Mouse (Mus musculus): Measurements from ENCODE around the gene Dcxr. TPM values are rescaled to one million over a fixed set of nuclear protein-coding genes. Genes with fewer than 3 reads are reported as not detected.
A peak's percentile ranks its signal among the peaks of the same experiment; 100 is the strongest.
"Not testable (repeated sequence)": the region's sequence is repeated elsewhere in the genome, so short reads cannot be mapped to it uniquely, and the experiment has no call there.

Dcxr gene
- polyA plus RNA-seq (2015; fragmentation: Nextera tagmentation; extraction: Ambion mirVana): 17.9 and 18.3 TPM in 2 replicates

DNA sequence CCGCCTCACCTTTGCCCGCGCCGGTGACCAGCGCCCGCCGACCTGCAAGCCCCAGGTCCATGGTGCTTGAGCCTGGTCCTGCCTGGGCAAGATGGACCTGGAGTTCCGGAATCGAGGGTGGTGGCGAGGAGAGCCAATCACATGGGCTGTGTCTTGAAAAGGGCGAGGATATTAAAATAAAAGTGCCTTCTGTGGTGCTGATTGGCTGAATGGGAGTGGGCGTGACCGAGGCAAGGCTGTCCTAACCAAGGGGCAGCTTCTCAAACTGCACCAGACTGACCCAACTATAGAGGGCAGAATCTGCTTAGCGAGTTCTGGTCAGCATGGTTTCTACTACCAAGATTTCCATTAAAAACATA is at the start of gene Dcxr:
Dcxr (minus strand) TSS at position 113 of the 359 bp plus-strand sequence.
- ATAC-seq (ENCODE audit: insufficient number of reproducible peaks, insufficient read depth, low FRiP score, low TSS enrichment, low read depth): peak; percentile 62

GRCm38 (mm10) chr11:120775774-120776469 is 48.8 kb upstream of the Dcxr start:
- 29% methylated on average over 15 of the region's 15 CpGs for WGBS
- H3K27ac ChIP-seq: no peak overlapping the region
- H3K4me2 ChIP-seq: no peak overlapping the region
- peaks cover 11% of the 10 kb centered on the region for H3K4me1 ChIP-seq
- H3K9me3 ChIP-seq: no peaks in the 10 kb centered on the region
- ATAC-seq (ENCODE audit: insufficient number of reproducible peaks, insufficient read depth, low FRiP score, low TSS enrichment, low read depth): peak; percentile 40; the same call in 1 of the 2 replicates
- H3K27me3 ChIP-seq: no peaks in the 10 kb centered on the region
- H3K9ac ChIP-seq: no peak overlapping the region
- peaks cover 11% of the 10 kb centered on the region for H3K36me3 ChIP-seq
- H3K4me3 ChIP-seq: no peak overlapping the region

More for the DNA sequence above, at the start of gene Dcxr:
- Histone ChIP-seq H3K4me3 (peak within 1 kb of the TSS; percentile 62), H3K36me3 (peaks cover 14% of the 10 kb centered on the region; the same call in 1 of the 2 replicates), H3K9ac (peak within 1 kb of the TSS; percentile 74), H3K4me1 (peaks cover 27% of the 10 kb centered on the region), H3K9me3 (no peaks in the 10 kb centered on the region), H3K27ac (no peak within 1 kb of the TSS), H3K27me3 (no peaks in the 10 kb centered on the region), H3K4me2 (peak within 1 kb of the TSS; percentile 85)
- under 1% methylated on average over 14 of the region's 14 CpGs for WGBS

- no peak overlapping the region for H3K9ac ChIP-seq
- no peak overlapping the region for H3K4me3 ChIP-seq
- WGBS: 81% methylated on average over 7 of the region's 7 CpGs
- no peak for ATAC-seq (ENCODE audit: insufficient number of reproducible peaks, insufficient read depth, low FRiP score, low TSS enrichment, low read depth)
- H3K36me3 ChIP-seq: no peaks in the 10 kb centered on the region
- H3K4me1 ChIP-seq: peaks cover 11% of the 10 kb centered on the region
- H3K27me3 ChIP-seq: no peaks in the 10 kb centered on the region
- H3K4me2 ChIP-seq: no peak overlapping the region
- no peak overlapping the region for H3K27ac ChIP-seq
- no peaks in the 10 kb centered on the region for H3K9me3 ChIP-seq
These were observed 46.5 kb upstream of the Dcxr start for GRCm38 (mm10) chr11:120773463-120774190.

DNA sequence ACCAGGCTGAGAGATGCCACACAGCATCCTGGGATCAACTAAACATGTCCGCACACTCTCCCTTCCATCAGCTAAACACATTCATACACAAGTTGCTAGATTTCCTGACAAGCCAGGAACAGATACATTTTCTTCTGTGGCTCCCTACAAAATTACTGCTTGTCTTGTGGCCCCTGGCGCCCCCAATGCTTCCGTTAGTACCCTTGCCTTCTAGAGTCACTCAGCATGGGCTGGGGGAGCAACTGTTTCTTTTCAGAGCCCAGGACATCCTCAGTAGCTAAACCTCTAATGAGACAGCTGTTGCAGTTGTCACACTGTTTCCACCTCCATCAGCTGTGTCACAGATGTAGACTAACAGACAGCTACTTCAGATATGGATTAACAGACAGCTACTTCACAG is 45.7 kb upstream of the Dcxr start:
- ATAC-seq (ENCODE audit: insufficient number of reproducible peaks, insufficient read depth, low FRiP score, low TSS enrichment, low read depth): no peak
- H3K27me3 ChIP-seq: no peaks in the 10 kb centered on the region
- H3K4me2 ChIP-seq: no peak overlapping the region
- H3K4me1 ChIP-seq: peaks cover 11% of the 10 kb centered on the region
- WGBS: 76% methylated on average over 3 of the region's 3 CpGs
- no peaks in the 10 kb centered on the region for H3K36me3 ChIP-seq
- H3K4me3 ChIP-seq: no peak overlapping the region
- no peak overlapping the region for H3K27ac ChIP-seq
- no peak overlapping the region for H3K9ac ChIP-seq
- no peaks in the 10 kb centered on the region for H3K9me3 ChIP-seq

- H3K27ac ChIP-seq: no peak overlapping the region
- ATAC-seq (ENCODE audit: insufficient number of reproducible peaks, insufficient read depth, low FRiP score, low TSS enrichment, low read depth): no peak
- H3K27me3 ChIP-seq: no peaks in the 10 kb centered on the region; the same call in 1 of the 2 replicates
- no peaks in the 10 kb centered on the region for H3K9me3 ChIP-seq
- H3K4me1 ChIP-seq: no peaks in the 10 kb centered on the region
- no peak overlapping the region for H3K4me3 ChIP-seq
- no peak overlapping the region for H3K4me2 ChIP-seq
- no peaks in the 10 kb centered on the region for H3K36me3 ChIP-seq
- H3K9ac ChIP-seq: no peak overlapping the region
- 62% methylated on average over 1 of the region's 1 CpGs for WGBS
These were observed 41.1 kb upstream of the Dcxr start for GRCm38 (mm10) chr11:120768206-120768605.

DNA sequence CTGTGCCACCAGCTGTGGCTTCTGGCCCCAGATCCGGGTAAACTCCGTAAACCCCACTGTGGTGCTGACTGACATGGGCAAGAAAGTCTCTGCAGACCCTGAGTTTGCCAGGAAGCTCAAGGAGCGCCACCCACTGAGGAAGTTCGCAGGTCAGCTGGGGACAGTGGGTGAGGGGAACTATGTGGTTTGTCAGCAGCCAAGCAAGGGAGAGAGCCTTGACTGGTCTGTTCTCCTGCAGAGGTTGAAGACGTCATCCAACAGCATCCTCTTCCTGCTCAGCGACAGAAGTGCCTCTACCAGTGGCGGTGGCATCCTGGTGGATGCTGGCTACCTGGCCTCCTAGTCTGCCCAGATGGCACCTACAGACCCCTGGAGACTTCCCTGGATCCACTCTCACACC is 39.9 kb upstream of the Dcxr start:
- not testable (repeated sequence) for H3K27ac ChIP-seq; H3K4me3 ChIP-seq; H3K27me3 ChIP-seq; ATAC-seq (ENCODE audit: insufficient number of reproducible peaks, insufficient read depth, low FRiP score, low TSS enrichment, low read depth); H3K9me3 ChIP-seq; H3K9ac ChIP-seq; H3K36me3 ChIP-seq; H3K4me1 ChIP-seq; H3K4me2 ChIP-seq
- WGBS: 67% methylated on average over 4 of the region's 7 CpGs

- Histone ChIP-seq H3K4me2 (peak overlapping the region; percentile 44), H3K9ac (peak overlapping the region; percentile 49; the same call in 1 of the 2 replicates), H3K27me3 (peaks cover 15% of the 10 kb centered on the region), H3K4me3 (0 out of 2 replicates have a peak overlapping the region, but pooled peaks have one; percentile 12)
- H3K27ac ChIP-seq, H3K36me3 ChIP-seq, H3K4me1 ChIP-seq, H3K9me3 ChIP-seq: not testable (repeated sequence)
- ATAC-seq (ENCODE audit: insufficient number of reproducible peaks, insufficient read depth, low FRiP score, low TSS enrichment, low read depth): peak; percentile 22; the same call in 1 of the 2 replicates
- WGBS: 12% methylated on average over 5 of the region's 23 CpGs
These were observed 36.3 kb upstream of the Dcxr start for GRCm38 (mm10) chr11:120763121-120763999.

- H3K4me3 ChIP-seq: peak within 1 kb of the TSS; percentile 12; the same call in 1 of the 2 replicates
- ATAC-seq (ENCODE audit: insufficient number of reproducible peaks, insufficient read depth, low FRiP score, low TSS enrichment, low read depth); H3K4me1 ChIP-seq; H3K36me3 ChIP-seq; H3K27ac ChIP-seq: not testable (repeated sequence)
- peaks cover 15% of the 10 kb centered on the region for H3K27me3 ChIP-seq
- peak within 1 kb of the TSS; percentile 49 for H3K9ac ChIP-seq
- 20% methylated on average over 14 of the region's 14 CpGs for WGBS
- peak within 1 kb of the TSS; percentile 44 for H3K4me2 ChIP-seq
- peaks cover 12% of the 10 kb centered on the region for H3K9me3 ChIP-seq
These were observed 35.6 kb upstream of the Dcxr start, which contains the start of gene Hmga1b for GRCm38 (mm10) chr11:120762672-120763041. TSS of gene Hmga1b (plus strand) at chr11:120762794.

DNA sequence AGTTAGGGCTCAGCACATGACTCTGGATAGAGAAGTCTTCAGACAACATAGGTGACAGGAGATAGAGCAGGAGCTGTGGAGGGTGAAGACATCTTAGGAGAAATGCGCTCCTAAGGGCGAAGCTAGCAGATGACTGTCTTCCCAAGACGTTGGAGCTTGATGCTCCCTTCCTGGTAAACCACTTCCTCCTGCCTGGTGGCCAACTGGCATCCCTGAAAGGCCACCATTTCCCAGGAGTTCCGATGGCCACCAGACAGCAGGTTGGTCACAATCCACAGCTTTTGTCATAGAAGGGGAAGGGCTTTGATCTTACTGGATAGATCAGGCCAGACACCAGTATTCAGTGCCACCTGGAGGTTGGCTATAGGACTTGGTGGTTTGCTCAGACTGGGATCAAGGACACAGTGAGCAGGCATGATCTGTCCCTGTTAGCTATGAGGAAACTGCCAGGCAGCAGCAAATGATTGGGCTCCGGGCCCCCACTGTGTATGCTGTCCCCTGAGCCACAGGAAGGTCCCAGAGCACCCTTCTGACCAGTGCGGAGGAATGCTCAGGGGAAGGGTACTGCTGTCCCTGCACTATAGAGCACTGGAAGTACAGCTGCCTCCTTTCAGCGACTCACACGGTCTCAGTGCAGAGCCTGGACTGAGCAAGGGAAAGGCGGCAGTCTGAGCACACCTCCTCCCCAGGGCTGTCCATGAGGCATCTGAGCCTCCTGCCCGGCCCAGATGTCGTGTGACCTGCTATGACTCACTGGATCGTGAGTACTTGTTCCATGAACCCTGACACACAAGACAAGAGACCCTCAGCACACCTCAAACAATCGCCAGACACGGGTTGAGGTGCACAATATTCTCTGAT is 35.0 kb upstream of the Dcxr start:
- peak overlapping the region; percentile 49 for H3K9ac ChIP-seq
- ATAC-seq (ENCODE audit: insufficient number of reproducible peaks, insufficient read depth, low FRiP score, low TSS enrichment, low read depth): 0 out of 2 replicates have a peak, but pooled peaks have one; percentile 34
- peak overlapping the region; percentile 44 for H3K4me2 ChIP-seq
- H3K36me3 ChIP-seq: no peaks in the 10 kb centered on the region
- H3K9me3 ChIP-seq: peaks cover 12% of the 10 kb centered on the region
- 72% methylated on average over 14 of the region's 14 CpGs for WGBS
- no peak overlapping the region for H3K27ac ChIP-seq
- peaks cover 15% of the 10 kb centered on the region for H3K27me3 ChIP-seq
- no peak overlapping the region for H3K4me3 ChIP-seq
- peaks cover 6% of the 10 kb centered on the region; the same call in 1 of the 2 replicates for H3K4me1 ChIP-seq

- Histone ChIP-seq H3K4me1 (peaks cover 6% of the 10 kb centered on the region; the same call in 1 of the 2 replicates), H3K4me2 (no peak overlapping the region), H3K27me3 (peaks cover 15% of the 10 kb centered on the region), H3K27ac (no peak overlapping the region), H3K36me3 (no peaks in the 10 kb centered on the region), H3K9me3 (peaks cover 12% of the 10 kb centered on the region), H3K4me3 (no peak overlapping the region), H3K9ac (no peak overlapping the region)
- WGBS: 86% methylated on average over 9 of the region's 9 CpGs
- no peak for ATAC-seq (ENCODE audit: insufficient number of reproducible peaks, insufficient read depth, low FRiP score, low TSS enrichment, low read depth)
These were observed 33.2 kb upstream of the Dcxr start for GRCm38 (mm10) chr11:120760236-120760635.

Data from embryonic facial prominence, embryonic 13.5 days (tissue).